Mouse (Mus musculus): ENCODE results near the gene Npas2.

DNA sequence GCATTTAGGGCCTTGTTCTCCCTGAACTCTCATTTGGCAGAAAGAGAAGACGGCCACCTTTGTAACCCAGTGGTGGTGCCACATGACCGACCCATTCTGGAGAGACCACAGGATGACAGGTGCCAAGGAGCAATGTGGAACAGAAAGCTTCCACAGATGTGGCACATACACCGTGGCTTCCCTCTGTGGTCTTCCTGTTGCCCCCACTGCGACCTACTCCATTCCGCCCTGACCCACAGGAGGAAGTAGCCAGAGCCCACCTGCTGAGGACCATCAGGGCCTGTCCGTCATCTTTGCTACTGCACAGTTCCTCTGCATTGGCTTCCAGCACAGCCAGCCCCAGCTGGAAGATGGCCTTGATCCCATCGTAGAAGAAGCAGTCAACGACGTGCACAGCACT, 187.5 kb downstream of the Npas2 start:
- no peak for TF ChIP-seq POLR2A (IDR thresholded peaks at IDR 0.05; ENCODE audit: insufficient read depth, low read length)
- TF ChIP-seq CTCF (IDR thresholded peaks at IDR 0.05; ENCODE audit: low read depth, low read length) = no peak
- no peak for TF ChIP-seq EP300 (IDR thresholded peaks at IDR 0.05; ENCODE audit: insufficient read depth, low read depth, low read length)

All from ES-Bruce4 (cell line).